Mouse (Mus musculus): Measurements from ENCODE around the gene Cphx1.
"Not testable (repeated sequence)": the region's sequence is repeated elsewhere in the genome, so short reads cannot be mapped to it uniquely, and the experiment has no call there.

The Cphx1 gene

GRCm38 (mm10) chr14:25938004-25938403 lies at the start of gene Cphx1:
Gene Cphx1 (plus strand): TSS chr14:25938304.
- DNase-seq, result not testable (repeated sequence)

GRCm38 (mm10) chr14:25894566-25894965 lies 43.5 kb upstream of the Cphx1 start:
- DNase-seq, result not testable (repeated sequence)

GRCm38 (mm10) chr14:25895686-25896085 lies 42.4 kb upstream of the Cphx1 start:
- DNase-seq, result not testable (repeated sequence)

- DNase-seq, result not testable (repeated sequence)
These were observed 35.1 kb upstream of the Cphx1 start, which contains the start of gene Plac9a for GRCm38 (mm10) chr14:25903000-25903399. Gene Plac9a (minus strand): TSS chr14:25903100.

- peak; percentile 1 for DNase-seq
These were observed 32.9 kb upstream of the Cphx1 start for GRCm38 (mm10) chr14:25905243-25905642.

GRCm38 (mm10) chr14:25907272-25907671 lies 30.8 kb upstream of the Cphx1 start:
- not testable (repeated sequence) for DNase-seq

- DNase-seq, result not testable (repeated sequence)
These were observed 29.1 kb upstream of the Cphx1 start for GRCm38 (mm10) chr14:25908976-25909375.

- not testable (repeated sequence) for DNase-seq
These were observed 19.5 kb upstream of the Cphx1 start for GRCm38 (mm10) chr14:25918427-25919170.

GRCm38 (mm10) chr14:25926814-25927561 lies 11.1 kb upstream of the Cphx1 start:
- not testable (repeated sequence) for DNase-seq

- DNase-seq, result not testable (repeated sequence)
These were observed 10.6 kb upstream of the Cphx1 start, which contains the start of gene Tmem254a for GRCm38 (mm10) chr14:25927562-25927881. Gene Tmem254a (minus strand): TSS chr14:25927672.

GRCm38 (mm10) chr14:25936867-25937630 lies 1.1 kb upstream of the Cphx1 start:
- not testable (repeated sequence) for DNase-seq

- not testable (repeated sequence) for DNase-seq
These were observed 19.8 kb downstream of the Cphx1 start for GRCm38 (mm10) chr14:25957861-25958260.

- not testable (repeated sequence) for DNase-seq
These were observed 40.5 kb downstream of the Cphx1 start, which contains the start of gene Duxbl1 for GRCm38 (mm10) chr14:25978371-25979241. Gene Duxbl1 (plus strand): TSS chr14:25978577.

- DNase-seq, result peak; percentile 3
These were observed 41.3 kb downstream of the Cphx1 start for GRCm38 (mm10) chr14:25979242-25979941.

- peak; percentile 2 for DNase-seq
These were observed 43.8 kb downstream of the Cphx1 start for GRCm38 (mm10) chr14:25981880-25982279.
